Mouse (Mus musculus) limb, embryonic 13.5 days (tissue): ENCODE data around the gene Fam161b. TPM values are rescaled to one million over a fixed set of nuclear protein-coding genes. Genes with fewer than 3 reads are reported as not detected.

Source experiments
- ATAC-seq: fragments of 200-750 bp; cut with Nextera tagmentation; 2 replicates; pipeline ENCODE4 v1.8.0; 2017; ENCODE audit warnings: low read depth, moderate number of reproducible peaks, moderate TSS enrichment; ENCODE audit not compliant: low FRiP score
- H3K27ac ChIP-seq: fragments of 300-500 bp; sonication (generic); 2 replicates; pipeline ENCODE4 v1.5.1; 2015; ENCODE audit warnings: inconsistent platforms, mild to moderate bottlenecking, moderate library complexity
- H3K27me3 ChIP-seq: fragments of 300-500 bp; sonication (generic); 2 replicates; pipeline ENCODE4 v1.6.1; 2015; ENCODE audit warnings: mild to moderate bottlenecking, inconsistent platforms
- H3K36me3 ChIP-seq: fragments of 300-500 bp; sonication (generic); 2 replicates; pipeline ENCODE4 v1.6.1; 2015; ENCODE audit warnings: inconsistent platforms, mild to moderate bottlenecking, moderate library complexity
- H3K4me1 ChIP-seq: fragments of 300-500 bp; sonication (generic); 2 replicates; pipeline ENCODE4 v1.6.1; 2015; ENCODE audit warnings: inconsistent platforms
- H3K4me2 ChIP-seq: fragments of 300-500 bp; sonication (generic); replicated peaks from 2 replicates; pipeline ENCODE4 v1.6.1; 2015; ENCODE audit warnings: inconsistent platforms, mild to moderate bottlenecking, moderate library complexity
- H3K4me3 ChIP-seq: fragments of 300-500 bp; sonication (generic); 2 replicates; pipeline ENCODE4 v1.5.1; 2015; ENCODE audit warnings: moderate library complexity, mild to moderate bottlenecking, inconsistent platforms
- H3K9ac ChIP-seq: fragments of 300-500 bp; sonication (generic); 2 replicates; pipeline ENCODE4 v1.6.1; 2015; ENCODE audit warnings: mild to moderate bottlenecking, inconsistent platforms
- H3K9me3 ChIP-seq: fragments of 300-500 bp; sonication (generic); 2 replicates; pipeline ENCODE4 v1.6.1; 2016; ENCODE audit warnings: inconsistent platforms
- WGBS: fragments of 180-500 bp; shearing (Covaris S2); methylation state at CpG from one replicate; pipeline ENCODE4 v1.1.7; 2015; 5-methylcytosine and 5-hydroxymethylcytosine counted together
- polyA plus RNA-seq: library from polyadenylated mRNA; unstranded; fragments of >200 nt; fragmentation: Nextera tagmentation; extraction: Ambion mirVana; gene quantifications from 2 replicates; pipeline ENCODE4 v1.2.1, GENCODE M21; 2015

Gene Fam161b
- 3.8 and 4.5 TPM in 2 replicates for polyA plus RNA-seq

DNA sequence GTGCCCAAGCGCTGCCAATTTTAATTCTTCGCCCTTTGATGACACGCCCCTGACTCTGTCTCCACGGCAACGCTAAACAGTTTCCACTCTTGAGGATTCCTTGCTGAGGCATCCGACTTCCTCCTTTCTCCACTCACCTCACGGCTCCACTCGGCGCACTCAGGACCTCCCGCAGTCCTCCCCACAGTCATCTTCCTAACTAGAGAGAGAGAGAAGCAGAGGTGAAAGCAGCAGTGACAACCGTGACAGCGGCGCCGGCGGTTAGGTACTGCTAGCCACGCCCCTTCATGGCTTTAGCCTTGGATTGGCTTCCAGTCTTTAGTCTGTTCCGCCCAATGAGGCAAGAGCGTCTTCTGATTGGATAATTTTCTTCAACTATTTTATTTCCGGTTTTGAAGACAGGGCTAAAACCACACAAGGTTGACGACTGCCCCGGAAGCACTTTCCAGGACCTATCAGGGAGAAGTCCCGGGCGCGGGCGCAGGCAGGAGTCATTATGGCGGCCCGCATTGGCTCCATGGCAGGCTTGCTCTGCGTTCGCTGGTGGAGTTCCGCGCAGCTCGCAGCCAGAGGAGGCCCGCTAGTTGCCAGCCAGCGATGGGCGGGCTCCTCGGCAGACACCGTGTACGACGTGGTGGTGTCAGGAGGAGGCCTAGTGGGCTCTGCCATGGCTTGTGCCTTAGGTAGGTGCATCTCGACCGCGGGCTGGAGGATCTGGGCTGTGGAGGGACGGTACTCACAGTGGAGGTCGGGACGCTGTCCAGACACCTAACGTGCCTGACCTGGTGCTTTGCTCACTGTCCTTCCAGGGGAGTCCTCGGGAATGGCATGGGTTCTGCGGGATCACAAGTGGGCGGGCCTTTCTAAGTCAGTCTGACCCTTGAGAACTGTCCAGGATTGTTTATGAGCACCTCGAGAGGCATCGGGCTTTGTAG, at the start of gene Fam161b, which contains the start of gene Coq6:
Gene Fam161b (minus strand): TSS at position 279 of the 935 bp plus-strand sequence.
Gene Coq6 (plus strand): TSS at position 103 of the 935 bp plus-strand sequence.
- peaks cover 21% of the 10 kb centered on the region for H3K4me1 ChIP-seq
- no peaks in the 10 kb centered on the region for H3K27me3 ChIP-seq
- H3K4me2 ChIP-seq: peak within 1 kb of the TSS; percentile 83
- H3K9me3 ChIP-seq: no peaks in the 10 kb centered on the region
- under 1% methylated on average over 51 of the region's 51 CpGs for WGBS
- H3K27ac ChIP-seq: no peak within 1 kb of the TSS
- peak within 1 kb of the TSS; percentile 98 for H3K4me3 ChIP-seq
- H3K36me3 ChIP-seq: peaks cover 3% of the 10 kb centered on the region
- ATAC-seq: peak; percentile 99
- H3K9ac ChIP-seq: peak within 1 kb of the TSS; percentile 89

DNA sequence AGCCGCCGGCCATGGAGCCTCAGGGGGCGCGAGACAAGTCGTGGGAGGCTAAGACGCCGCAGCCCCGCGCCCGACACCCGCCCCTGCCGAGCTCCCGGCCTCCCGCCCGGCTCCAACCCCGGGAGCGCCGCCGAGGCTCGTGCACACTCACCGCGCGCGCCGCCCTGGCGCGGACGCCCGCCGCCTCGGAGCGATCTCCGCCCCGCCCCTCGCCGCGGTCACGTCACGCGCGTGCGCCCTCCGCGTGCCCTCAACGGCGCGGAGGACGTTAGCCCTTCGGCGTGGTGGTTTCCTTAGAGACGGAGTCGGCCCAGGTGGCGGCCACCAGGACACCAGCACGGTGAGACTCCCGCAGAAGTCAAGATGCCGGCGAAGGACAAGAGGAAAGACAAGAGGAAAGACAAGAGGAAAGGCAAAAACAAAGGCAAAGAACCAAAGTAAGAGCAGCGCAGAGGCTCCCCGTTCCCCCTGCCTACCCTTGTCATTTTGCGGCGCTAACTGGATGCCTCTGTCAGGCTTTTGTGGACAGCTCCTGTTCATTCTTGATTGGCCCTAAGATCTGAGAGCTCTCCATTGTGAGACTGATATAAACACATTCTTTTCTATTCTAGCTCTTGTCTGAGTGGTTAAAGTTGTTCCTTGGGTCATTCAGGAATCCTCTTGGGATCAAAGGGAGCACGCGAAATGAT, 47.3 kb upstream of the Fam161b start, which contains the start of the genes Entpd5 and Bbof1:
Gene Entpd5 (minus strand): TSS at position 211 of the 689 bp plus-strand sequence.
Gene Bbof1 (plus strand): TSS at position 253 of the 689 bp plus-strand sequence.
- Histone ChIP-seq H3K27me3 (no peaks in the 10 kb centered on the region), H3K36me3 (no peaks in the 10 kb centered on the region), H3K4me2 (peak within 1 kb of the TSS; percentile 92), H3K4me1 (peaks cover 10% of the 10 kb centered on the region), H3K4me3 (peak within 1 kb of the TSS; percentile 74), H3K9ac (peak within 1 kb of the TSS; percentile 81), H3K27ac (peak within 1 kb of the TSS; percentile 65), H3K9me3 (no peaks in the 10 kb centered on the region)
- ATAC-seq: peak; percentile 93
- 2% methylated on average over 52 of the region's 63 CpGs for WGBS

DNA sequence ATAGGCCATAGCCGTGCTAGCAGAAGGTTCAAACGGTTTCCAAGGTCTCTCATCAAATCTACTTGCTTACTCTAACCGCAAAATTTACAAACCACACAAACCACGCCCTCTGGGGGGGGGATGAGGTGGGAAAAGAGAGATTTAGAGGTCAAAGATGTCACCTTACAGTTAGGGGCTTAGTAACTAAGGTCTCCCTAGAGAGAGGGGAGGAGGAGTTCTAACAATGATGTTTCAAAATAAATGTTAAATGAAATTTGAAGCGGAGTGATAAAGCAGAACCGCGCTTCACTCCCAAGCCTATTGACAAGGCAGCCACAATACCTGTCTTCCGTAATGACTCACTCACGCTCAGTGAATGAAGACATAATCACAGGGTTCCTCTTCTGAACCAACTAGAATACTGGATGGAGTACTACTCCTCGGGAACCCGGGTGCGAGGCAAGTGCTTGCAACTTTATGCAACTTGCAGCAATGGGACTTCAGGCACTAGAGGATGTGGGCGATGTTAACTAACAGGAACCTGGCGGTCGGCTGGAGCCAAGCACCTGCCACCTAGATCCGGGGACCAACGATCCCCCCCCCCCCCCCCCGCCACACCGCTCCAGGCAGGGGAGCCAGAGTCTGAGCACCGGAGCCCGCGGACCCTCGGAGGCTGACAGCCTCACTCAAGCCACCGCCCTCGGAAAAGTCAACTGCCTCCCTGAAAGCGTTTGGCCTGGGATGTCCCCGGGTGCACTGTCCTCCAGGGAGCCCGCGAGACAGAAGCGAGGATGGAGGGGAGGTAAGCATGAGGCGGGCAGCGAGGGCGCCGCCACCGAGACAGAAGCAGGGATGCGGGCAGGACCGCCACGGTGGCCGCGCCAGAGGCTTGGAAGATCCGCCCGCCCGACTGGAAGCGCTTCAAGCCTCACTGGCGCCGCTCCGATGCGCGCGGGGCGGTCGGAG, 46.5 kb upstream of the Fam161b start:
- peak overlapping the region; percentile 74 for H3K4me3 ChIP-seq
- H3K4me1 ChIP-seq: peaks cover 10% of the 10 kb centered on the region
- no peaks in the 10 kb centered on the region for H3K9me3 ChIP-seq
- H3K27ac ChIP-seq: peak overlapping the region; percentile 65
- peak overlapping the region; percentile 81 for H3K9ac ChIP-seq
- WGBS: 1% methylated on average over 48 of the region's 52 CpGs
- H3K36me3 ChIP-seq: no peaks in the 10 kb centered on the region
- no peaks in the 10 kb centered on the region for H3K27me3 ChIP-seq
- peak; percentile 46 for ATAC-seq
- H3K4me2 ChIP-seq: peak overlapping the region; percentile 92

DNA sequence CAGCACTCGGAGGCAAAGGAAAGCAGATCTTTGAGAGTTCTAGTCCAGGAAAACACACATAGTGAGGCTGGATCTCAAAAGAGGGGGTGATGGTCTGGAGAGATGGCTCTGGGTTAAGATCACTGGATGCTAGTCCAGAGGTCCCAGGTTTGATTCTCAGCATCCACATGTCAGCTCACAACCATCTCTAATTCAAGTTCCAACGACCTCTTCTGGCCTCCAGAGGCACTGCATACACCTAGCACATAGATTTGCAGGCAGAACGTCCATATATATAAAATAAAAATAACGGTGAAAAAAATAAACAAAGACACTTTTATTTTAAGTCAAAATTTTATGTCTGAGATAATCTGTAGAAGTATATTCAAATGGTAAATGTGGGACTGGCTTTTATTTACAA, 45.6 kb upstream of the Fam161b start:
- ATAC-seq: no peak
- H3K4me1 ChIP-seq: peaks cover 10% of the 10 kb centered on the region
- H3K27me3 ChIP-seq: no peaks in the 10 kb centered on the region
- 62% methylated on average over 4 of the region's 4 CpGs for WGBS
- H3K4me2 ChIP-seq: no peak overlapping the region
- no peak overlapping the region for H3K4me3 ChIP-seq
- H3K9me3 ChIP-seq: no peaks in the 10 kb centered on the region
- H3K36me3 ChIP-seq: no peaks in the 10 kb centered on the region
- H3K27ac ChIP-seq: no peak overlapping the region
- H3K9ac ChIP-seq: no peak overlapping the region

DNA sequence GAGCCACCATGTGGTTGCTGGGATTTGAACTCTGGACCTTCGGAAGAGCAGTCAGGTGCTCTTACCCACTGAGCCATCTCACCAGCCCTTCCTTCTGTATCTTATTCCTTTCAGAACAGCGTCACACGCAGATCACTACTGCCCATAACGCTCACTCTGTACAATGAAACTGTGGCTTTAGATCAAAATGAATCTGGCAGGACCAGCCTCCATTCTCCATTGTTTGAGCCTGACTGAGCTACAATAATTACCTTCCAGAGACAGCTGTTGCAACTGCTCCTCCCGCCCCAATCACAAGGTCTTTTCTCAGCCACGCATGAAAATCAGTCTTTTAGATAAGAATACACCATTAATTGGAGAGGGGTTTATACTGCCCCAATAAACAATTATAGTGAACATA, 42.9 kb upstream of the Fam161b start:
- Histone ChIP-seq H3K27ac (no peak overlapping the region), H3K9me3 (no peaks in the 10 kb centered on the region), H3K4me3 (no peak overlapping the region), H3K4me1 (peaks cover 10% of the 10 kb centered on the region), H3K9ac (no peak overlapping the region), H3K27me3 (no peaks in the 10 kb centered on the region), H3K4me2 (no peak overlapping the region), H3K36me3 (no peaks in the 10 kb centered on the region)
- WGBS: 91% methylated on average over 6 of the region's 6 CpGs
- no peak for ATAC-seq

DNA sequence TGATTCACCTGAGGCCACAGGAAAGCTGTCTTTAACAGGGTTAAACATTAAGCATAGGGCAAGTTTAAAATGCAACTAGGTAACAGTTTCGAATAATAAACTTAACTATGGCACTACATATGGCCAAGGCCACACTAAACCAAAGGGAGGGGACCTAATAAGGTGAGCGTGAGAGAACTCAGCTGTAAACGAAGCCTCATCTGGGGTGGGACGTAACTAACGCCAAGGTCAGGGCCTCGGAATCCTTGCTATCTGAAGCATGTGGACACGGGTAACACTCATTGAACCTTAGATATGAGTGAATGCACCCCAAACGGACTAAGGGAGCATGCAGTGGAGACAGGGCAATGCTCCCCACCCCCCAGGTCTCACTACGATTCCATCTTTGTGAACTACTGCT, 41.3 kb upstream of the Fam161b start:
- ATAC-seq: no peak
- H3K4me3 ChIP-seq: no peak overlapping the region
- peaks cover 3% of the 10 kb centered on the region for H3K4me1 ChIP-seq
- no peak overlapping the region for H3K9ac ChIP-seq
- no peaks in the 10 kb centered on the region for H3K27me3 ChIP-seq
- no peaks in the 10 kb centered on the region for H3K36me3 ChIP-seq
- no peak overlapping the region for H3K27ac ChIP-seq
- no peak overlapping the region for H3K4me2 ChIP-seq
- 68% methylated on average over 9 of the region's 9 CpGs for WGBS
- H3K9me3 ChIP-seq: no peaks in the 10 kb centered on the region

DNA sequence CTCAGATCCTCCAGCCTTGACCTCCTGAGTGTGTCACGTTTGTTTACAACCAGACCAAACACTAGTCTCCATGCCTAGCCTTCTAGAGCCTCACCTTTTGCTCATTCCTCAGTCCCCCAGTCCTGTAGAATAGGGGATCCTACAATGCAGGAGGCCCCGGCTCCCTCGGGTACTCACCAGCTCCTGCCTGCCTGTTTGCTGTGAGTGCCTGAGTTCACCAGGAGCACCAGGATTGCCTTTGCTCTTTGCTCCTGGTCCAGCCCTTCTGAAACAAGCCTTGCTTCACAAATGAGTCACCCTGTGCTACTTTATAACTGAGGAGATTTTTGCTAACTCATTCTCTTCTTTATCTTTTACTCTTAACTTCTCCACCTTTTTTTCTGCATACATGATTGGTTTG, 39.0 kb upstream of the Fam161b start:
- no peaks in the 10 kb centered on the region for H3K36me3 ChIP-seq
- WGBS: 66% methylated on average over 3 of the region's 3 CpGs
- no peak overlapping the region for H3K4me3 ChIP-seq
- no peak for ATAC-seq
- H3K9me3 ChIP-seq: no peaks in the 10 kb centered on the region
- no peak overlapping the region for H3K27ac ChIP-seq
- H3K9ac ChIP-seq: no peak overlapping the region
- no peaks in the 10 kb centered on the region for H3K27me3 ChIP-seq
- no peak overlapping the region for H3K4me2 ChIP-seq
- H3K4me1 ChIP-seq: no peaks in the 10 kb centered on the region

DNA sequence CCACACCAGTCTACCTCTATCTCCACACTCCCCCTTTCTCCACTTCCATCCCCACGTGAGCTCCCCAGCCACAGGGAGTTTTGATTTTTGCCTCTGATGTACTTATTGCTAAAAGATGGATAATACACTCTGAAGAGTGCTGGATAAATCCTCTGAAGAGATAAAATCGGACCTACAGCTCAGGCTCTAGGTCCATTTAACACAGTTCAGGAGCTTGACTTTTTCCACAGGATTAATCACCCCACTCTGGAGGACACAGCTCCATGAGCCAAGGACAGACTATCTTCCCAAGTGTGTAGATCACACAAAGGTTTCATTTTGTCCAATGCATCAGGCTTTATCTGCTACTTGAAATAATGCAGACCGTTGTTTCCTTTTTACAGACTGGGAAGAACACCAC, 38.4 kb upstream of the Fam161b start:
- no peaks in the 10 kb centered on the region for H3K36me3 ChIP-seq
- WGBS: 79% methylated on average over 3 of the region's 3 CpGs
- H3K4me3 ChIP-seq: no peak overlapping the region
- H3K9me3 ChIP-seq: no peaks in the 10 kb centered on the region
- H3K27ac ChIP-seq: no peak overlapping the region
- no peak overlapping the region for H3K9ac ChIP-seq
- H3K4me1 ChIP-seq: no peaks in the 10 kb centered on the region
- ATAC-seq: no peak
- H3K27me3 ChIP-seq: no peaks in the 10 kb centered on the region
- H3K4me2 ChIP-seq: no peak overlapping the region

DNA sequence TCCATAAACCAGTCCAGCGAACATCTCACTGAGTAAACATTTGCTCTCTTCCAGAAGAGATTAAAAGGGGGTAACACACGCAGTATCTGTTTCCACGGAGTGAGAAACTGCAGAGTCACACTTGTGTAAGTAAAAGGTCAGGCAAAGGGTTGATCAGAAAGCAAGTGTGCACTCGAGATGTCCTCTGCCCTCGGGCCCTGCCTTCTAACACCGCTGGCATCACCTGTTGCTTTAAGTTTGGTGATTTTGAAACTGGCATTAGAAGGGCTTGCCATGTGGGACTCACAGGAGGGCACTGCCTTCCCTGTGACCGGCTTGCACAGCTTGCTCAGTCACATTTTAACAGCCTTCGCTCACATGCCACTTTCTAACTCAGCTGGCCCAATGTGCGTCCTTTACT, 38.0 kb upstream of the Fam161b start:
- no peak overlapping the region for H3K4me2 ChIP-seq
- no peaks in the 10 kb centered on the region for H3K36me3 ChIP-seq
- ATAC-seq: no peak
- no peaks in the 10 kb centered on the region for H3K27me3 ChIP-seq
- no peaks in the 10 kb centered on the region for H3K9me3 ChIP-seq
- no peak overlapping the region for H3K9ac ChIP-seq
- H3K27ac ChIP-seq: no peak overlapping the region
- H3K4me3 ChIP-seq: no peak overlapping the region
- 76% methylated on average over 9 of the region's 9 CpGs for WGBS
- H3K4me1 ChIP-seq: no peaks in the 10 kb centered on the region

DNA sequence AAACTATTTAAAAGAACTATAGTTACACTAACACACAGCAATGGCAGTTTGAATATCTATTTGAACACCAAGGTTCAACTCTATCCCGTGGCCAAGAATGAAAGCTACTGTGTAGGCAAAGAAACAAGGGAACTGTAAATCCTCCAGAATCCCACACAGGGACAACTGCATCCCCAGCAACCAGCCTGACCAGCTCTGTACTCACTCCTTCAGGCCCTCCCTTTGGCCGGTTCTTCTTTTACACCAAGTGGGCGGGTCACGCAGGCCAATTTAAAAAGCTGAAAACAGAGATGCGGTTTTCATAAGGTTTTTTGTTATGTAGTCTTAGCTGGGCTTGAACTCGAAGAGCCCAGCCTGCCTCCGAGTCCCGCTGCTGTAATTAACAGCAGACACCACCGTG, 37.5 kb upstream of the Fam161b start:
- Histone ChIP-seq H3K4me2 (no peak overlapping the region), H3K9me3 (no peaks in the 10 kb centered on the region), H3K9ac (no peak overlapping the region), H3K27ac (no peak overlapping the region), H3K4me1 (no peaks in the 10 kb centered on the region), H3K27me3 (no peaks in the 10 kb centered on the region), H3K4me3 (no peak overlapping the region), H3K36me3 (no peaks in the 10 kb centered on the region)
- ATAC-seq: no peak
- 68% methylated on average over 9 of the region's 9 CpGs for WGBS

DNA sequence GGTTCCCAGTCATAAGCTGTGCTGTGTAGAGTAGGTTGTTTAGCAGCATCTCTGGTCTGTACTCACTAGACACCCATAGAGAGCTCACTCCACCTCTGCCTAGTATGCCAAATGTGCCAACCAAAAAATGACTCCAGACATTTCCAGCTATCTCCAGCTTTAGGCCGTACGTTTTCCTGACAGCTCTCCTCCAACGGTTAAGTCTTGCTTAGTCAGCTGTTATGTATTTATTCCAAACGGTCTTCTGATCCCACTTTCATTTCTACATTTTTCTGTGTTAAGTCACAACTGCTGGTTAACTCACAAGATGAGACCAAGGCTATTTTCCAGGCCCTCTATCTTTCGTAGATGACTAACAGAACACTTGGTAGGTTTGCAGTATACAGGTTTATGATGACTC, 37.0 kb upstream of the Fam161b start:
- H3K9me3 ChIP-seq: no peaks in the 10 kb centered on the region
- no peak overlapping the region for H3K27ac ChIP-seq
- H3K4me1 ChIP-seq: no peaks in the 10 kb centered on the region
- WGBS: 82% methylated on average over 5 of the region's 5 CpGs
- ATAC-seq: no peak
- no peak overlapping the region for H3K4me2 ChIP-seq
- no peaks in the 10 kb centered on the region for H3K36me3 ChIP-seq
- H3K9ac ChIP-seq: no peak overlapping the region
- no peaks in the 10 kb centered on the region for H3K27me3 ChIP-seq
- H3K4me3 ChIP-seq: no peak overlapping the region
